Mouse (Mus musculus): ENCODE results near the gene Olfr1143. TPM values are rescaled to one million over a fixed set of nuclear protein-coding genes. Genes with fewer than 3 reads are reported as not detected.

Gene Olfr1143
- not detected for total RNA-seq (2023)

GRCm38 (mm10) chr2:87800292-87800691 is at the start of gene Olfr1143:
Gene Olfr1143 (plus strand): TSS chr2:87800592.

GRCm38 (mm10) chr2:87753891-87754290 is 46.5 kb upstream of the Olfr1143 start, which contains the start of gene Olfr1141:
Gene Olfr1141 (minus strand): TSS chr2:87753991.

GRCm38 (mm10) chr2:87779183-87779582 is 21.2 kb upstream of the Olfr1143 start, which contains the start of gene Olfr152:
Gene Olfr152 (plus strand): TSS chr2:87779483.

GRCm38 (mm10) chr2:87809522-87809921 is 9.1 kb downstream of the Olfr1143 start, which contains the start of gene Olfr1145:
Gene Olfr1145 (plus strand): TSS chr2:87809822.

DNA sequence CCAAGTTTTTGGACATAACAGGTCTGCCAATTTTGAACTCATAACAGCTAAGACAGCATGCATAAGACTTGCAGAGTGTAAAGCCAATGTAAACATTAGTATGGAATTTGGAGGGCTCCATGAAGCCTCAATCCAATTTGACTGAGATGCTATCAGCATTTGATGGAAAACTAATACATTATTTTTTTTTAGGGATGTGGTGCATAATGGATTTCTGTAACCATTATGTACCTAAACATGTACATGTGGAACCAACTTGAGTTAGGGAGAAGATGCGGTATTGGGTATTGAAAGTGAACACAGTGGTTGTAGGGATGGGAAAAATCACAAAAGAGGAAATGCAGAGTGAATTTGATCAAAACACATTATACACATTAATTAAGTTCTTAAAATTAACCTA is 29.8 kb downstream of the Olfr1143 start, which contains the start of gene Olfr1148:
TSS of gene Olfr1148 (plus strand) at position 301 of the 400 bp plus-strand sequence.

GRCm38 (mm10) chr2:87843693-87844092 is 43.3 kb downstream of the Olfr1143 start, which contains the start of gene Olfr1150-ps1:
Gene Olfr1150-ps1 (plus strand): TSS chr2:87843993.

Other genes with a start within 250 kb of the Olfr1143 start
- gene Olfr1129, start 226.7 kb upstream of the Olfr1143 start, total RNA-seq (2023), result not detected
- not detected for gene Olfr1130, start 194.4 kb upstream of the Olfr1143 start, total RNA-seq (2023)
- not detected for gene Olfr1131, start 173.5 kb upstream of the Olfr1143 start, total RNA-seq (2023)
- gene Olfr1132, start 163.1 kb upstream of the Olfr1143 start, total RNA-seq (2023), result not detected
- not detected for gene Olfr1133, start 153.2 kb upstream of the Olfr1143 start, total RNA-seq (2023)
- not detected for gene Olfr1134, start 142.1 kb upstream of the Olfr1143 start, total RNA-seq (2023)
- gene Olfr1135, start 126.9 kb upstream of the Olfr1143 start, total RNA-seq (2023), result not detected
- gene Olfr1136, start 106.6 kb upstream of the Olfr1143 start, total RNA-seq (2023), result not detected
- gene Olfr1137, start 87.4 kb upstream of the Olfr1143 start, total RNA-seq (2023), result not detected
- not detected for gene Olfr1138, start 60.6 kb upstream of the Olfr1143 start, total RNA-seq (2023)
- gene Olfr1140, start 56.8 kb upstream of the Olfr1143 start, total RNA-seq (2023), result not detected
- not detected for gene Olfr1141, start 46.6 kb upstream of the Olfr1143 start, total RNA-seq (2023)
- not detected for gene Olfr152, start 21.1 kb upstream of the Olfr1143 start, total RNA-seq (2023)
- gene Olfr1145, start 9.2 kb downstream of the Olfr1143 start, total RNA-seq (2023), result not detected
- gene Olfr1148, start 29.9 kb downstream of the Olfr1143 start, total RNA-seq (2023), result not detected
- gene Olfr1150-ps1, start 43.4 kb downstream of the Olfr1143 start, total RNA-seq (2023), result not detected
- not detected for gene Olfr1151, start 55.3 kb downstream of the Olfr1143 start, total RNA-seq (2023)
- not detected for gene Olfr1152, start 65.9 kb downstream of the Olfr1143 start, total RNA-seq (2023)
- not detected for gene Olfr1153, start 94.4 kb downstream of the Olfr1143 start, total RNA-seq (2023)
- gene Olfr1154, start 104.6 kb downstream of the Olfr1143 start, total RNA-seq (2023), result not detected
- not detected for gene Olfr1155, start 144.5 kb downstream of the Olfr1143 start, total RNA-seq (2023)
- not detected for gene Olfr1156, start 152.5 kb downstream of the Olfr1143 start, total RNA-seq (2023)
- gene Olfr1157, start 167.7 kb downstream of the Olfr1143 start, total RNA-seq (2023), result not detected
- not detected for gene Olfr74, start 174.1 kb downstream of the Olfr1143 start, total RNA-seq (2023)
- not detected for gene Olfr1158, start 189.5 kb downstream of the Olfr1143 start, total RNA-seq (2023)
- not detected for gene Olfr1160, start 207.7 kb downstream of the Olfr1143 start, total RNA-seq (2023)
- not detected for gene Olfr1161, start 222.2 kb downstream of the Olfr1143 start, total RNA-seq (2023)
- gene Olfr73, start 237.1 kb downstream of the Olfr1143 start, total RNA-seq (2023), result not detected

All from neutrophil, adult 83 days (primary cell).